Mouse (Mus musculus) MEL (cell line): ENCODE measurements at regions not wholly inside any gene's neighbourhood (a gene's known extent, or its start where the extent isn't known, plus 50 kb on each side); places are given as distances from the start of the nearest gene placed in this dataset.

ENCODE experiments used
- DNase-seq: peaks from one replicate; pipeline ENCODE4 v3.0.0; 2011; ENCODE audit warnings: low read depth, low spot score
- H3K27ac ChIP-seq: 2 replicates; pipeline ENCODE4 v1.5.1; 2012; ENCODE audit warnings: low read depth, mild to moderate bottlenecking, control low read depth, low read length, moderate library complexity; ENCODE audit not compliant: control insufficient read depth
- H3K27me3 ChIP-seq, 2 experiments: fragments of 150-350 bp in 1 of 2; sonication (generic) in 1 of 2; 2 replicates each; pipeline ENCODE4 v1.6.1; 2012; ENCODE audit warnings: low read length in 2 of 2, mild to moderate bottlenecking in 2 of 2, improper control_type of control experiment in 1 of 2, moderate library complexity in 1 of 2; ENCODE audit not compliant: insufficient read depth in 2 of 2, control insufficient read depth in 1 of 2
- H3K36me3 ChIP-seq, 2 experiments: 2 replicates each; pipeline ENCODE4 v1.6.1; 2012 to 2014; ENCODE audit warnings: low read length in 2 of 2, improper control_type of control experiment in 1 of 2, inconsistent platforms in 1 of 2, mild to moderate bottlenecking in 1 of 2; ENCODE audit not compliant: insufficient read depth in 2 of 2, control insufficient read depth in 1 of 2
- H3K4me1 ChIP-seq, 2 experiments: fragments of 150-350 bp in 1 of 2; sonication (generic) in 1 of 2; 2 replicates each; pipeline ENCODE4 v1.6.1; 2012; ENCODE audit warnings: low read length in 2 of 2, improper control_type of control experiment in 1 of 2, mild to moderate bottlenecking in 1 of 2; ENCODE audit not compliant: insufficient read depth in 2 of 2, control insufficient read depth in 1 of 2
- H3K4me3 ChIP-seq, 2 experiments: fragments of 150-350 bp in 1 of 2; sonication (generic) in 1 of 2; 2 replicates each; pipeline ENCODE4 v1.5.1; 2012; ENCODE audit warnings: low read depth in 2 of 2, low read length in 2 of 2, mild to moderate bottlenecking in 2 of 2, moderate library complexity in 2 of 2, control low read depth in 1 of 2, improper control_type of control experiment in 1 of 2; ENCODE audit not compliant: control insufficient read depth in 1 of 2, insufficient read depth in 1 of 2
- H3K79me2 ChIP-seq: 2 replicates; pipeline ENCODE4 v1.6.1; 2012; ENCODE audit warnings: mild to moderate bottlenecking, low read length, moderate library complexity; ENCODE audit not compliant: control insufficient read depth, poor library complexity, insufficient read depth
- H3K9ac ChIP-seq: 2 replicates; pipeline ENCODE4 v1.6.1; 2012; ENCODE audit warnings: low read depth, mild to moderate bottlenecking, control low read depth, low read length, moderate library complexity; ENCODE audit not compliant: control insufficient read depth, poor library complexity, severe bottlenecking
- H3K9me3 ChIP-seq: fragments of 150-350 bp; sonication (generic); replicated peaks from 2 replicates; pipeline ENCODE4 v1.6.1; 2012; ENCODE audit warnings: mild to moderate bottlenecking, low read length, improper control_type of control experiment, moderate library complexity; ENCODE audit not compliant: insufficient read depth
- BHLHE40 ChIP-seq: IDR thresholded peaks from 2 replicates; pipeline ENCODE4 v1.6.1; 2012; ENCODE audit warnings: low read depth, mild to moderate bottlenecking, inconsistent platforms, low read length, improper control_type of control experiment, borderline replicate concordance
- CHD1 ChIP-seq: IDR thresholded peaks from 2 replicates; pipeline ENCODE4 v1.6.1; 2012; ENCODE audit warnings: low read depth, mild to moderate bottlenecking, inconsistent platforms, low read length, improper control_type of control experiment
- E2F4 ChIP-seq: IDR thresholded peaks from 2 replicates; pipeline ENCODE4 v1.6.1; 2011; ENCODE audit warnings: low read depth, low read length, improper control_type of control experiment, borderline replicate concordance
- ELF1 ChIP-seq: IDR thresholded peaks from 2 replicates; pipeline ENCODE4 v1.6.1; 2014; ENCODE audit warnings: low read depth, mild to moderate bottlenecking, inconsistent platforms, low read length, improper control_type of control experiment, moderate library complexity
- EP300 ChIP-seq, 2 experiments: IDR thresholded peaks; 2 replicates each; pipeline ENCODE4 v1.6.1; 2011; ENCODE audit warnings: improper control_type of control experiment in 2 of 2, low read length in 2 of 2, low read depth in 1 of 2, mild to moderate bottlenecking in 1 of 2
- KAT2A ChIP-seq: conservative IDR thresholded peaks from 2 replicates; pipeline ENCODE4 v1.6.1; 2012; ENCODE audit warnings: low read depth, low read length, improper control_type of control experiment, inconsistent platforms
- MAX ChIP-seq: IDR thresholded peaks from 2 replicates; pipeline ENCODE4 v1.6.1; 2011; ENCODE audit warnings: low read length, improper control_type of control experiment
- MXI1 ChIP-seq: IDR thresholded peaks from 2 replicates; pipeline ENCODE4 v1.6.1; 2011; ENCODE audit warnings: mild to moderate bottlenecking, low read depth, low read length, improper control_type of control experiment
- MYB ChIP-seq: IDR thresholded peaks from 2 replicates; pipeline ENCODE4 v1.6.1; 2011; ENCODE audit warnings: mild to moderate bottlenecking, low read depth, low read length, improper control_type of control experiment
- MYC ChIP-seq: IDR thresholded peaks from 2 replicates; pipeline ENCODE4 v1.6.1; 2011; ENCODE audit warnings: low read depth, mild to moderate bottlenecking, low read length, improper control_type of control experiment, moderate library complexity
- POLR2AphosphoS5 ChIP-seq: IDR thresholded peaks from 2 replicates; pipeline ENCODE4 v1.6.1; 2012; ENCODE audit warnings: low read depth, borderline replicate concordance, mild to moderate bottlenecking, inconsistent platforms, low read length, moderate library complexity, mixed read lengths
- SIN3A ChIP-seq: IDR thresholded peaks from 2 replicates; pipeline ENCODE4 v1.6.1; 2012; ENCODE audit warnings: low read length, improper control_type of control experiment, inconsistent platforms
- SMC3 ChIP-seq: IDR thresholded peaks from 2 replicates; pipeline ENCODE4 v1.6.1; 2011; ENCODE audit warnings: low read depth, low read length, improper control_type of control experiment
- USF1 ChIP-seq: IDR thresholded peaks from 2 replicates; pipeline ENCODE4 v1.6.1; 2014; ENCODE audit warnings: low read depth, mild to moderate bottlenecking, inconsistent platforms, low read length, improper control_type of control experiment, moderate library complexity
- USF2 ChIP-seq, 2 experiments: IDR thresholded peaks; 2 replicates each; pipeline ENCODE4 v1.6.1; 2011 to 2012; ENCODE audit warnings: improper control_type of control experiment in 2 of 2, low read length in 2 of 2, borderline replicate concordance in 1 of 2, inconsistent platforms in 1 of 2, low read depth in 1 of 2, mild to moderate bottlenecking in 1 of 2; ENCODE audit not compliant: insufficient read depth in 1 of 2
- ZC3H11A ChIP-seq: IDR thresholded peaks from 2 replicates; pipeline ENCODE4 v1.6.1; 2012; ENCODE audit warnings: low read depth, mild to moderate bottlenecking, inconsistent platforms, low read length, improper control_type of control experiment
- ZMIZ1 ChIP-seq: IDR thresholded peaks from 2 replicates; pipeline ENCODE4 v1.6.1; 2012; ENCODE audit warnings: low read depth, mild to moderate bottlenecking, inconsistent platforms, low read length, improper control_type of control experiment, moderate library complexity
- ZNF384 ChIP-seq: IDR thresholded peaks from 2 replicates; pipeline ENCODE4 v1.6.1; 2012; ENCODE audit warnings: low read depth, mild to moderate bottlenecking, inconsistent platforms, low read length, improper control_type of control experiment

GRCm38 (mm10) chr17:68065751-68066150, 61.8 kb upstream of the Arhgap28 start:
- no peak overlapping the region for H3K4me3 ChIP-seq
- no peaks in the 10 kb centered on the region for H3K4me1 ChIP-seq
- H3K79me2 ChIP-seq, result no peaks in the 10 kb centered on the region
- H3K9ac ChIP-seq, result no peak overlapping the region
- no peak for DNase-seq
- H3K36me3 ChIP-seq, result no peaks in the 10 kb centered on the region
- TF ChIP-seq USF1 (no peak), MXI1 (no peak), ELF1 (no peak), ZNF384 (no peak), POLR2AphosphoS5 (no peak), E2F4 (no peak), BHLHE40 (no peak), MAX (no peak)
- H3K27ac ChIP-seq, result no peak overlapping the region
- no peaks in the 10 kb centered on the region for H3K9me3 ChIP-seq
- H3K27me3 ChIP-seq, result no peaks in the 10 kb centered on the region

DNA sequence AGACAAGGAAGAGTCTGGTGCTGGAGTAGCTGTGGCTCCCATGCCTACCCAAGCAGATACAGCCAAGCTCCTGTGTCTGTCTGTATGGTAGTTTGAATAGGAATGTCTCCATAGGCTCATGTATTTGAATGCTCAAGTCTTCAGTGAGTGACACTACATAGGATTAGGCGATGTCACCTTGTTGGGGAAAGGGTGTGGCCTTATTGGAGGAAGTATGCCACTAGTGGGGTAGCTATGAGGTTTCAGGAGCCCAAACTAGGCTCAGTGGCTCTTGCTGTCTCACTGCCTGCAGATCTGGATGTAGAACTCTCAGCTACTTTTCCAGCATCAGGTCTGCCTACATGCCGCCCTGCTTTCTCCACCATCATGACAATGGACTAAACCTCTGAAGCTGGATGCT, 62.3 kb upstream of the Arhgap28 start:
- TF ChIP-seq MYB, result no peak
- TF ChIP-seq BHLHE40, result no peak
- TF ChIP-seq ZNF384, result no peak
- TF ChIP-seq ZMIZ1, result no peak
- no peak for TF ChIP-seq MYC
- no peak for TF ChIP-seq USF2 (IDR thresholded peaks at IDR 0.05; ENCODE audit: borderline replicate concordance in 1 of 2, insufficient read depth in 1 of 2, low read depth in 1 of 2, low read length in 2 of 2)
- TF ChIP-seq CHD1, result no peak
- TF ChIP-seq ZC3H11A, result no peak
- TF ChIP-seq USF1, result no peak
- no peak for TF ChIP-seq SMC3
- no peak for TF ChIP-seq SIN3A
- no peak for TF ChIP-seq EP300 (IDR thresholded peaks at IDR 0.05; ENCODE audit: low read depth in 1 of 2, low read length in 2 of 2)
- TF ChIP-seq E2F4, result no peak
- TF ChIP-seq KAT2A, result no peak
- TF ChIP-seq, all 39 proteins: peak for 0
- Histone ChIP-seq H3K4me1 (no peaks in the 10 kb centered on the region), H3K27ac (no peak overlapping the region), H3K9me3 (no peaks in the 10 kb centered on the region), H3K79me2 (no peaks in the 10 kb centered on the region), H3K27me3 (no peaks in the 10 kb centered on the region), H3K4me3 (no peak overlapping the region), H3K36me3 (no peaks in the 10 kb centered on the region), H3K9ac (no peak overlapping the region)
- DNase-seq, result no peak
